Mouse (Mus musculus) midbrain, embryonic 16.5 days (tissue): ENCODE measurements around the gene Pin4. TPM values are rescaled to one million over a fixed set of nuclear protein-coding genes. Genes with fewer than 3 reads are reported as not detected.

Experiments
- ATAC-seq: fragments of 200-750 bp; cut with Nextera tagmentation; 2 replicates; pipeline ENCODE4 v1.8.0; 2017; ENCODE audit warnings: moderate TSS enrichment
- H3K27ac ChIP-seq: fragments of 300-500 bp; sonication (generic); 2 replicates; pipeline ENCODE4 v1.5.1; 2014; ENCODE audit warnings: mild to moderate bottlenecking, low read length, mixed read lengths
- H3K27me3 ChIP-seq: fragments of 300-500 bp; sonication (generic); 2 replicates; pipeline ENCODE4 v1.6.1; 2014; ENCODE audit warnings: low read depth, low read length, mixed read lengths; ENCODE audit not compliant: control insufficient read depth, insufficient read depth
- H3K36me3 ChIP-seq: fragments of 300-500 bp; sonication (generic); 2 replicates; pipeline ENCODE4 v1.6.1; 2014; ENCODE audit warnings: mild to moderate bottlenecking, low read length, moderate library complexity, mixed read lengths; ENCODE audit not compliant: control insufficient read depth, insufficient read depth
- H3K4me1 ChIP-seq: fragments of 300-500 bp; sonication (generic); 2 replicates; pipeline ENCODE4 v1.6.1; 2014; ENCODE audit warnings: mild to moderate bottlenecking, low read length, mixed read lengths; ENCODE audit not compliant: control insufficient read depth, insufficient read depth
- H3K4me2 ChIP-seq: fragments of 300-500 bp; sonication (generic); 2 replicates; pipeline ENCODE4 v1.6.1; 2014; ENCODE audit warnings: mild to moderate bottlenecking, low read length, mixed read lengths
- H3K4me3 ChIP-seq: fragments of 300-500 bp; sonication (generic); 2 replicates; pipeline ENCODE4 v1.5.1; 2014; ENCODE audit warnings: low read depth, mild to moderate bottlenecking, low read length, moderate library complexity, mixed read lengths
- H3K9ac ChIP-seq: fragments of 300-500 bp; sonication (generic); 2 replicates; pipeline ENCODE4 v1.6.1; 2014; ENCODE audit warnings: low read depth, low read length, mixed read lengths
- H3K9me3 ChIP-seq: fragments of 300-500 bp; sonication (generic); replicated peaks from 2 replicates; pipeline ENCODE4 v1.6.1; 2014; ENCODE audit warnings: mild to moderate bottlenecking, low read length, mixed read lengths; ENCODE audit not compliant: control insufficient read depth, poor library complexity, severe bottlenecking
- WGBS: fragments of 180-500 bp; shearing (Covaris S2); extraction: QIAGEN DNeasy Blood & Tissue Kit; methylation state at CpG from one replicate; pipeline ENCODE4 v1.1.7; 2014; 5-methylcytosine and 5-hydroxymethylcytosine counted together
- polyA plus RNA-seq: library from polyadenylated mRNA; unstranded; fragments of >200 nt; fragmentation: Nextera tagmentation; extraction: Ambion mirVana; gene quantifications from 2 replicates; pipeline ENCODE4 v1.2.1, GENCODE M21; 2015

The Pin4 gene
- 44.8 and 55.2 TPM in 2 replicates for polyA plus RNA-seq

GRCm38 (mm10) chrX:102119042-102119864 is at the start of gene Pin4:
Gene Pin4, plus strand, starts transcription at chrX:102119447.
- Histone ChIP-seq H3K4me1 (peaks cover 7% of the 10 kb centered on the region), H3K9me3 (no peaks in the 10 kb centered on the region), H3K4me2 (peak within 1 kb of the TSS; percentile 73), H3K4me3 (peak within 1 kb of the TSS; percentile 53), H3K27ac (peak within 1 kb of the TSS; percentile 81), H3K27me3 (no peaks in the 10 kb centered on the region), H3K9ac (peak within 1 kb of the TSS; percentile 66), H3K36me3 (peaks cover 3% of the 10 kb centered on the region; the same call in 1 of the 2 replicates)
- WGBS = 19% methylated on average over 30 of the region's 30 CpGs
- peak; percentile 99 for ATAC-seq

- ATAC-seq = peak; percentile 95
- Histone ChIP-seq H3K4me1 (peaks cover 13% of the 10 kb centered on the region; the same call in 1 of the 2 replicates), H3K9ac (peak within 1 kb of the TSS; percentile 70), H3K4me2 (peak within 1 kb of the TSS; percentile 63), H3K36me3 (no peaks in the 10 kb centered on the region), H3K9me3 (no peaks in the 10 kb centered on the region), H3K27ac (peak within 1 kb of the TSS; percentile 82), H3K27me3 (no peaks in the 10 kb centered on the region; the same call in 1 of the 2 replicates), H3K4me3 (peak within 1 kb of the TSS; percentile 49)
- 16% methylated on average over 50 of the region's 61 CpGs for WGBS
Observed at GRCm38 (mm10) chrX:102070591-102071471, 48.4 kb upstream of the Pin4 start, which contains the start of gene Rtl5. Gene Rtl5, minus strand, starts transcription at chrX:102071304.

- H3K9ac ChIP-seq = peak overlapping the region; percentile 70; the same call in 1 of the 2 replicates
- WGBS = 13% methylated on average over 2 of the region's 2 CpGs
Observed at GRCm38 (mm10) chrX:102071517-102071916, 47.7 kb upstream of the Pin4 start.

GRCm38 (mm10) chrX:102073605-102074325 is 45.5 kb upstream of the Pin4 start:
- Histone ChIP-seq H3K9ac (no peak overlapping the region), H3K4me1 (peaks cover 6% of the 10 kb centered on the region; the same call in 1 of the 2 replicates), H3K27ac (no peak overlapping the region), H3K9me3 (no peaks in the 10 kb centered on the region), H3K36me3 (no peaks in the 10 kb centered on the region), H3K4me2 (no peak overlapping the region), H3K4me3 (no peak overlapping the region), H3K27me3 (no peaks in the 10 kb centered on the region; the same call in 1 of the 2 replicates)
- 66% methylated on average over 14 of the region's 14 CpGs for WGBS
- no peak for ATAC-seq

More at GRCm38 (mm10) chrX:102071517-102071916, 47.7 kb upstream of the Pin4 start:
- Histone ChIP-seq H3K4me1 (peaks cover 13% of the 10 kb centered on the region; the same call in 1 of the 2 replicates), H3K27me3 (no peaks in the 10 kb centered on the region; the same call in 1 of the 2 replicates), H3K36me3 (no peaks in the 10 kb centered on the region), H3K27ac (peak overlapping the region; percentile 82), H3K4me3 (peak overlapping the region; percentile 49), H3K4me2 (peak overlapping the region; percentile 63), H3K9me3 (no peaks in the 10 kb centered on the region)
- ATAC-seq = peak; percentile 34

GRCm38 (mm10) chrX:102074435-102074834 is 44.8 kb upstream of the Pin4 start:
- H3K36me3 ChIP-seq = no peaks in the 10 kb centered on the region
- 32% methylated on average over 5 of the region's 5 CpGs for WGBS
- no peaks in the 10 kb centered on the region; the same call in 1 of the 2 replicates for H3K27me3 ChIP-seq
- no peaks in the 10 kb centered on the region for H3K9me3 ChIP-seq
- H3K4me1 ChIP-seq = peaks cover 6% of the 10 kb centered on the region; the same call in 1 of the 2 replicates
- no peak for ATAC-seq
- H3K9ac ChIP-seq = no peak overlapping the region
- H3K27ac ChIP-seq = no peak overlapping the region
- H3K4me2 ChIP-seq = no peak overlapping the region
- H3K4me3 ChIP-seq = no peak overlapping the region

- Histone ChIP-seq H3K36me3 (no peaks in the 10 kb centered on the region), H3K4me3 (no peak overlapping the region), H3K9me3 (no peaks in the 10 kb centered on the region), H3K9ac (no peak overlapping the region), H3K27me3 (no peaks in the 10 kb centered on the region; the same call in 1 of the 2 replicates), H3K4me1 (peaks cover 4% of the 10 kb centered on the region; the same call in 1 of the 2 replicates), H3K27ac (no peak overlapping the region), H3K4me2 (no peak overlapping the region)
- no peak for ATAC-seq
- WGBS = 76% methylated on average over 4 of the region's 4 CpGs
Observed at GRCm38 (mm10) chrX:102075158-102075557, 44.1 kb upstream of the Pin4 start.

GRCm38 (mm10) chrX:102076886-102077765 is 42.1 kb upstream of the Pin4 start:
- no peaks in the 10 kb centered on the region for H3K9me3 ChIP-seq
- no peak overlapping the region for H3K4me2 ChIP-seq
- H3K27me3 ChIP-seq = no peaks in the 10 kb centered on the region; the same call in 1 of the 2 replicates
- no peak overlapping the region for H3K9ac ChIP-seq
- no peak for ATAC-seq
- peaks cover 14% of the 10 kb centered on the region for H3K4me1 ChIP-seq
- no peaks in the 10 kb centered on the region for H3K36me3 ChIP-seq
- no peak overlapping the region for H3K27ac ChIP-seq
- no peak overlapping the region for H3K4me3 ChIP-seq
- WGBS = 89% methylated on average over 7 of the region's 7 CpGs
